Mouse (Mus musculus) ES-Bruce4 (cell line): Measurements from ENCODE around the gene Exoc2. TPM values are rescaled to one million over a fixed set of nuclear protein-coding genes. Genes with fewer than 3 reads are reported as not detected.

Experiments
- H3K27ac ChIP-seq: 2 replicates; pipeline ENCODE4 v1.5.1; 2012; ENCODE audit warnings: low read length, inconsistent platforms; ENCODE audit not compliant: insufficient read depth
- H3K27me3 ChIP-seq: 2 replicates; pipeline ENCODE4 v1.6.1; 2012; ENCODE audit warnings: mild to moderate bottlenecking, low read length, inconsistent platforms; ENCODE audit not compliant: control insufficient read depth, poor library complexity, insufficient read depth, severe bottlenecking
- H3K36me3 ChIP-seq: 2 replicates; pipeline ENCODE4 v1.6.1; 2012; ENCODE audit warnings: inconsistent platforms, mild to moderate bottlenecking, low read length, moderate library complexity; ENCODE audit not compliant: control insufficient read depth, poor library complexity, insufficient read depth, severe bottlenecking
- H3K4me1 ChIP-seq: one replicate; pipeline ENCODE4 v1.8.1; 2011; ENCODE audit warnings: low read length; ENCODE audit not compliant: control insufficient read depth, insufficient read depth
- H3K4me3 ChIP-seq: 2 replicates; pipeline ENCODE4 v1.5.1; 2011; ENCODE audit warnings: low read depth, mild to moderate bottlenecking, low read length
- H3K9ac ChIP-seq: 2 replicates; pipeline ENCODE4 v1.6.1; 2012; ENCODE audit warnings: low read depth, mild to moderate bottlenecking, inconsistent platforms; ENCODE audit not compliant: poor library complexity, severe bottlenecking
- H3K9me3 ChIP-seq: replicated peaks from 2 replicates; pipeline ENCODE4 v1.6.1; 2012; ENCODE audit warnings: mild to moderate bottlenecking, low read length, inconsistent platforms; ENCODE audit not compliant: control insufficient read depth, poor library complexity, insufficient read depth, severe bottlenecking
- CTCF ChIP-seq: IDR thresholded peaks from one replicate; pipeline ENCODE4 v1.8.1; 2011; ENCODE audit warnings: low read depth, low read length
- EP300 ChIP-seq: IDR thresholded peaks from 2 replicates; pipeline ENCODE4 v1.6.1; 2011; ENCODE audit warnings: low read depth, low read length; ENCODE audit not compliant: insufficient read depth
- POLR2A ChIP-seq: IDR thresholded peaks from one replicate; pipeline ENCODE4 v1.8.1; 2011; ENCODE audit warnings: low read length; ENCODE audit not compliant: insufficient read depth
- polyA plus RNA-seq: library from polyadenylated mRNA; stranded (reverse); fragments of >200 nt; gene quantifications from 2 replicates; pipeline ENCODE4 v1.2.4, GENCODE M21; 2011; ENCODE audit warnings: low read depth; ENCODE audit not compliant: missing spikeins, insufficient read depth, insufficient read length

Exoc2 gene
- polyA plus RNA-seq, 1 experiment, result 41.2 TPM

DNA sequence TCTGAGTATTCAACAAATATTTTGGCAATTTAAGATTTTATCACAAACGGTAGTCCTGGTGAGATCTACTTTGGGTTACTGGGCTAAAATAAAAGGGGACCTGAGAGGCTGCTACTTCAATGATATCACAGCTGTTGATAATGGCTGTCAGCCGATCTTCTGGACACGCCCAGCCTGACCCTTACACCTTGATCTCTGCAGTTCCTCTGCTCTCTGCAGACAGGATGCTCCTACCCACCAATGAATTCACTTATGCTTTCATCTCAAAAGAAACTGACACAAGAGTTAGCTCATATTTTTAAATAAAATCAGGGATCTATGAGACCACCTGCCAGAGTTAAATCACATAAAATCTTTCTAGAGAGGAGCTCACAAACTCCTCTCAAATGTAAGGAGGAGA lies 149.0 kb downstream of the Exoc2 start:
- no peak overlapping the region for H3K4me3 ChIP-seq
- H3K27me3 ChIP-seq, result no peaks in the 10 kb centered on the region
- no peak overlapping the region for H3K27ac ChIP-seq
- H3K9ac ChIP-seq, result no peak overlapping the region
- H3K9me3 ChIP-seq, result no peaks in the 10 kb centered on the region
- no peak for TF ChIP-seq POLR2A
- TF ChIP-seq CTCF, result no peak
- no peak for TF ChIP-seq EP300
- no peaks in the 10 kb centered on the region for H3K36me3 ChIP-seq
- H3K4me1 ChIP-seq, result no peaks in the 10 kb centered on the region

DNA sequence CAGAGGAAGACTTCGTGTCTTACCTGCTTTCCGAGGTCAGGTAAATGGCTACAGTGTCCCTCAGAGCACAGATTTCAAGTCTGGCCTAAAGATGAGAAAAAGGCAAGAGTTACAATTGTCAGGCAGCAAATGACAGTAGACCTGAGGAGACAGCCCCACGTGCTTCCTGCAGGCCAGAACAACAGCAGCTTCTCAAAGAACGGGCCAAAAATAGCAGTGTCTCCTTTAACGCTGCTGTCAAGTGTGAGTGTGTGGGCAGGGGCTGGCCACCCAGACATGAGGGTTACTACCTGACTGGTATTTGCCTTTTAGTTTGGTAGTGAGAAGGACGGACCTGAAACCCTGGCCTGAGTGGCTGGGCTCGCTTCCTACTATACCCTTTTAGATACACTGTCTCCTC lies 153.3 kb downstream of the Exoc2 start:
- TF ChIP-seq CTCF (no peak), POLR2A (no peak), EP300 (no peak)
- no peak overlapping the region for H3K27ac ChIP-seq
- H3K27me3 ChIP-seq, result no peaks in the 10 kb centered on the region
- no peaks in the 10 kb centered on the region for H3K36me3 ChIP-seq
- no peak overlapping the region for H3K9ac ChIP-seq
- no peaks in the 10 kb centered on the region for H3K9me3 ChIP-seq
- no peaks in the 10 kb centered on the region for H3K4me1 ChIP-seq
- no peak overlapping the region for H3K4me3 ChIP-seq

DNA sequence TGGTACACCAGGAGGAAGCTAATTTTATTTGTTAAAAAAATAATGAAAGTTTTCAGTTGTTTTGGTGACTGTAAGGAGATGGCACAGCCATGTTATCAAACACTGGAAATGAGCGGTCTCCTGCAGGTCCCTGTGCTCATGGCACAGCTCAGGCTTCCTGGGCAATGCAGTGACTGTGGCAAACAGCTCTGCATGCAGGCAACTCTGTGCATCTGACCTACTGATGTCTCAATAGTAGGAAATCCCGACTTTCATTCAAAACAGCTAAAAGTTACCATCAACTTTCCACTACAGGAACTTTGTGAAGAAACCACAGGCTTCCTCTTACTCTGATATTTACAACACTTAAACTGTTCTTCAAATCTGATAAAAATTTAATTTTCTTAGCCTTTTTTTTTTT lies 154.0 kb downstream of the Exoc2 start:
- no peaks in the 10 kb centered on the region for H3K9me3 ChIP-seq
- H3K4me3 ChIP-seq, result no peak overlapping the region
- no peaks in the 10 kb centered on the region for H3K4me1 ChIP-seq
- no peaks in the 10 kb centered on the region for H3K36me3 ChIP-seq
- H3K27ac ChIP-seq, result no peak overlapping the region
- no peak overlapping the region for H3K9ac ChIP-seq
- no peaks in the 10 kb centered on the region for H3K27me3 ChIP-seq
- TF ChIP-seq EP300 (no peak), POLR2A (no peak), CTCF (no peak)

DNA sequence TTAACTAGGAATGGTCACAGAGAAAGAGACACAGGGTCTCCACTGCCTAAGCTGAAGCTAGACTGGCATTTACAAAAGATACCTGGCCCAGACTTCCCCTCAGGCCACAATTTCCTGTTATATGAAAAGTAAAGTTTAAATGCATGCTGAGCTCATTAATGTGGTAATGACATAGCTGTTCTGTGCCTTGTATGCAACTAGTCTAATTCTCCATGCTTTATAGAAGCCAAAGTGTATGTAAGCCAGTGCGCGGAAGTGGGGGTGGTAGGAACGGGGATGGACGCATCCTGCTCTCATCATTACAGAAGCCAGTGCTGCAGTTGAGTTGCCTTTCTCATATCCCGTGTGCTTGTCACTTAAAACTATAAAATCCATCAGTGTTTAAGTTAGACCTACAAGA lies 156.5 kb downstream of the Exoc2 start:
- H3K36me3 ChIP-seq, result no peaks in the 10 kb centered on the region
- TF ChIP-seq EP300 (no peak), CTCF (no peak), POLR2A (no peak)

DNA sequence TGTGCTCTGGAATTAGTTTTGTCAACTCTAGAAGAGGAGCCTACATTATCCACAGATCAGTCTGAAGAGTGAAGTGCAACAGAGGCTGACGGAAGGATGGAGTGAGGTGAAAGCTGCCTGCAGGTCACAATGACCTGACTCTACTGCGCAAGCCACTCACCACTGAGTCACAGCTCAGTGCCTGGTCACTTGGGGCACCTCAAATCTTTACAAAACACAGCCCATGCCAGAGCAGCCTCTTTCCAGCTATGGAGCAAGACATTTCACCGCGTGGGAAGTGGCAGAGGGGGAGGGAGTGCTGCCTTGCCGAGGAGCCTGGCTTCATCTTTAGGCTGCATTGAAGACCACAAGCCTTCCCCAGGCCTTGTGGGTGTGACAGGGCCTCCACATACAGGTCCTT lies 159.6 kb downstream of the Exoc2 start:
- Histone ChIP-seq H3K27me3 (no peaks in the 10 kb centered on the region), H3K36me3 (no peaks in the 10 kb centered on the region), H3K27ac (no peak overlapping the region), H3K9me3 (no peaks in the 10 kb centered on the region), H3K9ac (no peak overlapping the region), H3K4me1 (no peaks in the 10 kb centered on the region), H3K4me3 (no peak overlapping the region)
- no peak for TF ChIP-seq POLR2A
- no peak for TF ChIP-seq CTCF
- TF ChIP-seq EP300, result no peak

More for the DNA sequence above, 156.5 kb downstream of the Exoc2 start:
- H3K27me3 ChIP-seq, result no peaks in the 10 kb centered on the region
- H3K9me3 ChIP-seq, result no peaks in the 10 kb centered on the region
- H3K4me3 ChIP-seq, result no peak overlapping the region
- no peaks in the 10 kb centered on the region for H3K4me1 ChIP-seq
- no peak overlapping the region for H3K9ac ChIP-seq
- H3K27ac ChIP-seq, result no peak overlapping the region

DNA sequence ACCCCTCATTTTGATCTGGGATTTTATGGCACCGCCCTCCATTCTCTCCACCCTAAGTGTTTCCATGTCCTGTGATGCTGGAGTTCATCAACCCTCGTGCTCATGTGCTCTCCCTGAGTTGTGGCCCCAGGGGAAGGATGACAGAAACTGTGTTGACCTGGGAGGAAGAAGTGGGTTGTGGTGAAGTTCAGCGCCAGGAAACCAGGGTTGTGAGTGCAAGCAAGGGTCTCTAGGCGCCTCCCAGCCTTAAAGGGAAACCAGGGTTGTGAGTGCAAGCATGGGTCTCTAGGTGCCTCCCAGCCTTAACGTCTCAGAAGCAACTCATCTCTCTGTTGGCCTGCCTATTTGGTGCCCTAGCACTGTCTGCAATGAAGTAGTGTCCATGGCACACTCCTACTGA lies 160.4 kb downstream of the Exoc2 start:
- no peak for TF ChIP-seq EP300
- H3K9ac ChIP-seq, result no peak overlapping the region
- no peaks in the 10 kb centered on the region for H3K9me3 ChIP-seq
- no peaks in the 10 kb centered on the region for H3K36me3 ChIP-seq
- H3K4me1 ChIP-seq, result no peaks in the 10 kb centered on the region
- H3K27me3 ChIP-seq, result no peaks in the 10 kb centered on the region
- H3K4me3 ChIP-seq, result no peak overlapping the region
- H3K27ac ChIP-seq, result no peak overlapping the region
